In the genomic region with DNA sequence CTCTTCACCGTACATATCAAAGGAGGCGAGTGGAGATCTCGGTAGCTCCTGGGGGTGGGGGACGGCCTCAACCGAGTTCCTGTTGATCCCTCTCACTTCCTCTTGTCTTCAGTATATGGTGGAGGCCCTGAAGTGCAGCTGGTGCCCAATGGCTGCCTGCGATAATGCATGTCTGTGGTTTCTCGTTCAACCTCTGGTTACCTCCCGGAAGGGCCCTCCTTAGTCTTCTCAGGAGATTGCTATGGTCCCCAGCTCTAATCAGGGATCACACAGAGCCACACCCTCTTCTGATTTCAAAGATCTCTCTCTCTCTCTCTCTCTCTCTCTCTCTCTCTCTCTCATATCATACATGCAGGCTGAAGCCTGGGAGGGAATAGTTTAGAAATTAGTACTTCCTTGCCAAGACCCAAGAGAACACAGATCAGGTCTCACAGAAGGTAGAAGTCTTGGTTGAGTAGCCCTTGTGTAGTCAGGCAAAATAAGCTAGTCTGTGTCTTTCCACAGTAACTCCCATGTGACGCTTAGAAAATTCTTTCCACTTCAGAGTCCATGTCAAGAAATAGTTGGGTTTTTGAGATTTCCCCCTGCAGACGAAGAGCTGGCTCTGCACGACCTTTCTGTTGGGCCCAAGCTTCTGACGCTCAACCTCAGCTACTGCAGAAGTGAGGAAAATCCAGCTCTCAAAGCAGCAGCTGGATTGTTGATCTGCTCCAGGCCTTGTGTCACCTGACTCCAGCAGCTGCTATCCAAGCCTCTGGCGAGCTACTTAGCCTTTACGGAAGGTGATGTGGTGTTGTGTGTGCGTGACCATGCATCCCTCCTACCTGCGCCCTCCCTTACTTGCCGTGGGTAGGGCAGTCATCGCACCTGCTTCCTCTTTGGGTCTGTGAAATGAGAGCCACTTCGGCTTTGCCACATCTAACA, we compare ENCODE assay signal across 9 mouse cellular contexts. TPM values are rescaled to one million over a fixed set of nuclear protein-coding genes. Genes with fewer than 3 reads are reported as not detected.
A peak's percentile ranks its signal among the peaks of the same experiment; 100 is the strongest.
DNase-seq lines count a peak whose midpoint lies in the region; ATAC-seq lines count a peak whose summit lies in the region.
"Had no signal": no experiment of that assay in that cellular context is flagged by ENCODE, and none has a peak within 500 bp of the region (broad histone marks: within the 10 kb centered on the region; RNA-seq: fewer than 3 reads in every experiment).

No protein-coding gene starts in this region.

- H3K9ac ChIP-seq in forebrain, embryonic 16.5 days (replicated peaks; ENCODE audit: low read depth, low read length): no peak overlapping the region

- H3K4me1 ChIP-seq in midbrain, embryonic 10.5 days: no peaks in the 10 kb centered on the region
- H3K4me1 ChIP-seq in forebrain, embryonic 16.5 days (replicated peaks; ENCODE audit: control insufficient read depth, insufficient read depth, low read length): no peaks in the 10 kb centered on the region

- peak; percentile 95 for DNase-seq in 416B (ENCODE audit: low read depth)
- no peak for DNase-seq in midbrain, embryonic 10.5 days (ENCODE audit: low spot score)
- no peak for DNase-seq in left cerebral cortex, postnatal 25 days (ENCODE audit: low spot score in 2 of 2)
- no peak for DNase-seq in layer of hippocampus, adult 9-10 months (ENCODE audit: low spot score)

- no peak overlapping the region for H3K4me2 ChIP-seq in forebrain, embryonic 16.5 days (ENCODE audit: low read length)

- no peaks in the 10 kb centered on the region for H3K27me3 ChIP-seq in midbrain, embryonic 10.5 days (ENCODE audit: low read depth, poor library complexity, severe bottlenecking)
- no peaks in the 10 kb centered on the region for H3K27me3 ChIP-seq in forebrain, embryonic 16.5 days (replicated peaks; ENCODE audit: control insufficient read depth, insufficient read depth, low read length)

- WGBS in midbrain, embryonic 10.5 days: 87% methylated on average over 19 of the region's 19 CpGs
- WGBS in forebrain, embryonic 16.5 days: 91% methylated on average over 19 of the region's 19 CpGs

- intact Hi-C loops in left cerebral cortex, postnatal 25 days (cut with DNase I): no loop called here

- no peaks in the 10 kb centered on the region for H3K36me3 ChIP-seq in midbrain, embryonic 10.5 days
- H3K36me3 ChIP-seq in forebrain, embryonic 16.5 days (ENCODE audit: control insufficient read depth, insufficient read depth): no peaks in the 10 kb centered on the region

- peak; percentile 57 for ATAC-seq in CD4-positive, CD25-positive, alpha-beta regulatory T cell, adult 4 months
- peak; percentile 30; a peak in 3 of 4 replicates for ATAC-seq in hematopoietic stem cell, adult 5-6 weeks (replicated peaks in 1 of 2; ENCODE audit: insufficient read depth in 1 of 2, low FRiP score in 2 of 2, low TSS enrichment in 1 of 2, low read depth in 1 of 2, poor library complexity in 2 of 2, severe bottlenecking in 2 of 2)
- ATAC-seq in megakaryocyte-erythroid progenitor cell, adult 5-6 weeks (replicated peaks; ENCODE audit: low FRiP score, low TSS enrichment, poor library complexity, severe bottlenecking): peak; percentile 79
- no peak for ATAC-seq in forebrain, embryonic 16.5 days

- no peak overlapping the region for H3K4me3 ChIP-seq in midbrain, embryonic 10.5 days
- H3K4me3 ChIP-seq in forebrain, embryonic 16.5 days (replicated peaks; ENCODE audit: low read length): no peak overlapping the region

- no peaks in the 10 kb centered on the region for H3K9me3 ChIP-seq in midbrain, embryonic 10.5 days (replicated peaks)
- H3K9me3 ChIP-seq in forebrain, embryonic 16.5 days (ENCODE audit: control insufficient read depth, low read length): no peaks in the 10 kb centered on the region

- no peak overlapping the region for H3K27ac ChIP-seq in midbrain, embryonic 10.5 days (replicated peaks)
- no peak overlapping the region for H3K27ac ChIP-seq in forebrain, embryonic 16.5 days (ENCODE audit: low read length)

RNA-seq across cellular contexts. Expression of gene Tmigd3, which starts 22.1 kb away (rescaled TPM):
- polyA plus RNA-seq in CD4-positive, CD25-positive, alpha-beta regulatory T cell, adult 4 months (2017; shearing (Covaris generic)): not detected
- 1.8 TPM in 1 of 2 replicates, not detected in the other for total RNA-seq in hematopoietic stem cell, adult 5-6 weeks (2017)
- not detected in 2 replicates for total RNA-seq in megakaryocyte-erythroid progenitor cell, adult 5-6 weeks (2014; fragmentation: Nextera tagmentation)
- total RNA-seq in megakaryocyte-erythroid progenitor cell, adult 5-6 weeks (2017): not detected in 2 replicates
- not detected in 2 replicates for polyA plus RNA-seq in midbrain, embryonic 10.5 days (2016; fragmentation: Nextera tagmentation; extraction: Ambion mirVana)
- total RNA-seq in left cerebral cortex, postnatal 25 days (2021): under 1 TPM in 1 of 2 experiments, not detected in 1; 0.69 TPM
- polyA plus RNA-seq in forebrain, embryonic 16.5 days (2015; fragmentation: Nextera tagmentation; extraction: Ambion mirVana): 0.58 TPM in 1 of 2 replicates, not detected in the other
- polyA plus RNA-seq: neural tube, embryonic 11.5 days had no signal

RNA-seq across cellular contexts. Expression of gene Adora3, which starts 22.2 kb away (rescaled TPM):
- polyA plus RNA-seq in CD4-positive, CD25-positive, alpha-beta regulatory T cell, adult 4 months (2017; shearing (Covaris generic)): not detected
- total RNA-seq in hematopoietic stem cell, adult 5-6 weeks (2017): 0.38 TPM in 1 of 2 replicates, not detected in the other
- not detected in 2 replicates for total RNA-seq in megakaryocyte-erythroid progenitor cell, adult 5-6 weeks (2014; fragmentation: Nextera tagmentation)
- not detected in 2 replicates for total RNA-seq in megakaryocyte-erythroid progenitor cell, adult 5-6 weeks (2017)
- polyA plus RNA-seq in midbrain, embryonic 10.5 days (2016; fragmentation: Nextera tagmentation; extraction: Ambion mirVana): 0.11 TPM in 1 of 2 replicates, not detected in the other
- total RNA-seq in left cerebral cortex, postnatal 25 days (2021): 1 to 10 TPM; 1.2 to 1.5 TPM
- polyA plus RNA-seq in forebrain, embryonic 16.5 days (2015; fragmentation: Nextera tagmentation; extraction: Ambion mirVana): 0.11 TPM in 1 of 2 replicates, not detected in the other

RNA-seq across cellular contexts. Expression of gene I830077J02Rik, which starts 39.6 kb away (rescaled TPM):
- under 1 TPM; 0.51 to 0.61 TPM for polyA plus RNA-seq in CD4-positive, CD25-positive, alpha-beta regulatory T cell, adult 4 months (2017; shearing (Covaris generic))
- 3.9 and 7.4 TPM in 2 replicates for total RNA-seq in hematopoietic stem cell, adult 5-6 weeks (2017)
- 0.35 and 2.8 TPM in 2 replicates for total RNA-seq in megakaryocyte-erythroid progenitor cell, adult 5-6 weeks (2014; fragmentation: Nextera tagmentation)
- 0.52 and 8.0 TPM in 2 replicates for total RNA-seq in megakaryocyte-erythroid progenitor cell, adult 5-6 weeks (2017)
- 0.66 and 0.90 TPM in 2 replicates for polyA plus RNA-seq in midbrain, embryonic 10.5 days (2016; fragmentation: Nextera tagmentation; extraction: Ambion mirVana)
- total RNA-seq in left cerebral cortex, postnatal 25 days (2021): under 1 TPM; 0.44 to 0.78 TPM
- polyA plus RNA-seq in forebrain, embryonic 16.5 days (2015; fragmentation: Nextera tagmentation; extraction: Ambion mirVana): 0.34 TPM in 1 of 2 replicates, not detected in the other
